Mouse (Mus musculus): ENCODE measurements around the gene Morc3. TPM values are rescaled to one million over a fixed set of nuclear protein-coding genes. Genes with fewer than 3 reads are reported as not detected.

The Morc3 gene
- total and polyA plus RNA-seq, 2 experiments from 2014 or later, result 14.7 to 35.5 TPM

GRCm38 (mm10) chr16:93789971-93790755 is 41.8 kb upstream of the Morc3 start:
- Histone ChIP-seq H3K27ac (ENCODE audit: low read depth) (no peak overlapping the region), H3K4me1 (ENCODE audit: control insufficient read depth, insufficient read depth) (no peaks in the 10 kb centered on the region), H3K9me3 (replicated peaks; ENCODE audit: control insufficient read depth, low read length) (no peaks in the 10 kb centered on the region), H3K9ac (replicated peaks; ENCODE audit: low read depth, low read length) (no peak overlapping the region), H3K4me2 (ENCODE audit: low read depth, low read length) (no peak overlapping the region), H3K4me3 (ENCODE audit: low read depth, low read length) (no peak overlapping the region), H3K27me3 (ENCODE audit: control insufficient read depth, insufficient read depth, low read length) (no peaks in the 10 kb centered on the region), H3K36me3 (replicated peaks; ENCODE audit: control insufficient read depth, insufficient read depth, low read length) (no peaks in the 10 kb centered on the region)
- ATAC-seq (ENCODE audit: insufficient read depth, low read depth), result no peak
- 57% methylated on average over 5 of the region's 5 CpGs for WGBS
- no peak for TF ChIP-seq CTCF (IDR thresholded peaks at IDR 0.05; ENCODE audit: low read depth)
- no peak for TF ChIP-seq EP300 (IDR thresholded peaks at IDR 0.05; ENCODE audit: low read depth)
- DNase-seq (ENCODE audit: low spot score), result no peak

- Histone ChIP-seq H3K4me3 (ENCODE audit: low read depth, low read length) (no peak overlapping the region), H3K9ac (replicated peaks; ENCODE audit: low read depth, low read length) (no peak overlapping the region), H3K9me3 (replicated peaks; ENCODE audit: control insufficient read depth, low read length) (no peaks in the 10 kb centered on the region), H3K4me2 (ENCODE audit: low read depth, low read length) (no peak overlapping the region), H3K27ac (ENCODE audit: low read depth) (no peak overlapping the region), H3K27me3 (ENCODE audit: control insufficient read depth, insufficient read depth, low read length) (no peaks in the 10 kb centered on the region), H3K4me1 (ENCODE audit: control insufficient read depth, insufficient read depth) (no peaks in the 10 kb centered on the region), H3K36me3 (replicated peaks; ENCODE audit: control insufficient read depth, insufficient read depth, low read length) (no peaks in the 10 kb centered on the region)
- 66% methylated on average over 15 of the region's 15 CpGs for WGBS
- DNase-seq (ENCODE audit: low spot score) (no peak), ATAC-seq (ENCODE audit: insufficient read depth, low read depth) (no peak)
- no peak for TF ChIP-seq EP300 (IDR thresholded peaks at IDR 0.05; ENCODE audit: low read depth)
- no peak for TF ChIP-seq CTCF (IDR thresholded peaks at IDR 0.05; ENCODE audit: low read depth)
Measured at GRCm38 (mm10) chr16:93792981-93793630, 38.8 kb upstream of the Morc3 start.

GRCm38 (mm10) chr16:93794845-93795244 is 37.1 kb upstream of the Morc3 start:
- peaks cover 2% of the 10 kb centered on the region; the same call in 1 of the 2 replicates for H3K36me3 ChIP-seq (replicated peaks; ENCODE audit: control insufficient read depth, insufficient read depth, low read length)
- H3K9me3 ChIP-seq (replicated peaks; ENCODE audit: control insufficient read depth, low read length), result no peaks in the 10 kb centered on the region
- ATAC-seq (ENCODE audit: insufficient read depth, low read depth), result no peak
- TF ChIP-seq EP300 (IDR thresholded peaks at IDR 0.05; ENCODE audit: low read depth) (no peak), CTCF (IDR thresholded peaks at IDR 0.05; ENCODE audit: low read depth) (no peak)
- DNase-seq (ENCODE audit: low spot score), result no peak
- H3K9ac ChIP-seq (replicated peaks; ENCODE audit: low read depth, low read length), result no peak overlapping the region
- H3K4me3 ChIP-seq (ENCODE audit: low read depth, low read length), result no peak overlapping the region
- no peaks in the 10 kb centered on the region for H3K27me3 ChIP-seq (ENCODE audit: control insufficient read depth, insufficient read depth, low read length)
- no peaks in the 10 kb centered on the region for H3K4me1 ChIP-seq (ENCODE audit: control insufficient read depth, insufficient read depth)
- H3K27ac ChIP-seq (ENCODE audit: low read depth), result no peak overlapping the region
- 81% methylated on average over 5 of the region's 5 CpGs for WGBS
- no peak overlapping the region for H3K4me2 ChIP-seq (ENCODE audit: low read depth, low read length)

GRCm38 (mm10) chr16:93795391-93795790 is 36.5 kb upstream of the Morc3 start:
- no peak overlapping the region for H3K27ac ChIP-seq (ENCODE audit: low read depth)
- H3K4me3 ChIP-seq (ENCODE audit: low read depth, low read length), result no peak overlapping the region
- no peaks in the 10 kb centered on the region for H3K4me1 ChIP-seq (ENCODE audit: control insufficient read depth, insufficient read depth)
- no peaks in the 10 kb centered on the region for H3K9me3 ChIP-seq (replicated peaks; ENCODE audit: control insufficient read depth, low read length)
- no peak overlapping the region for H3K4me2 ChIP-seq (ENCODE audit: low read depth, low read length)
- no peak for TF ChIP-seq EP300 (IDR thresholded peaks at IDR 0.05; ENCODE audit: low read depth)
- TF ChIP-seq CTCF (IDR thresholded peaks at IDR 0.05; ENCODE audit: low read depth), result no peak
- WGBS, result 91% methylated on average over 5 of the region's 5 CpGs
- ATAC-seq (ENCODE audit: insufficient read depth, low read depth) (no peak), DNase-seq (ENCODE audit: low spot score) (no peak)
- H3K27me3 ChIP-seq (ENCODE audit: control insufficient read depth, insufficient read depth, low read length), result no peaks in the 10 kb centered on the region
- no peak overlapping the region for H3K9ac ChIP-seq (replicated peaks; ENCODE audit: low read depth, low read length)
- peaks cover 5% of the 10 kb centered on the region; the same call in 1 of the 2 replicates for H3K36me3 ChIP-seq (replicated peaks; ENCODE audit: control insufficient read depth, insufficient read depth, low read length)

GRCm38 (mm10) chr16:93797021-93797840 is 34.7 kb upstream of the Morc3 start:
- Histone ChIP-seq H3K36me3 (replicated peaks; ENCODE audit: control insufficient read depth, insufficient read depth, low read length) (peaks cover 11% of the 10 kb centered on the region; the same call in 1 of the 2 replicates), H3K4me1 (ENCODE audit: control insufficient read depth, insufficient read depth) (no peaks in the 10 kb centered on the region), H3K27me3 (ENCODE audit: control insufficient read depth, insufficient read depth, low read length) (no peaks in the 10 kb centered on the region), H3K9me3 (replicated peaks; ENCODE audit: control insufficient read depth, low read length) (no peaks in the 10 kb centered on the region), H3K27ac (ENCODE audit: low read depth) (no peak overlapping the region), H3K4me2 (ENCODE audit: low read depth, low read length) (no peak overlapping the region), H3K4me3 (ENCODE audit: low read depth, low read length) (no peak overlapping the region), H3K9ac (replicated peaks; ENCODE audit: low read depth, low read length) (no peak overlapping the region)
- ATAC-seq (ENCODE audit: insufficient read depth, low read depth) (no peak), DNase-seq (ENCODE audit: low spot score) (no peak)
- no peak for TF ChIP-seq CTCF (IDR thresholded peaks at IDR 0.05; ENCODE audit: low read depth)
- TF ChIP-seq EP300 (IDR thresholded peaks at IDR 0.05; ENCODE audit: low read depth), result no peak
- 73% methylated on average over 12 of the region's 12 CpGs for WGBS
